Mouse (Mus musculus): ENCODE data around the gene Wdr93. TPM values are rescaled to one million over a fixed set of nuclear protein-coding genes. Genes with fewer than 3 reads are reported as not detected.
"Not testable (repeated sequence)": the region's sequence is repeated elsewhere in the genome, so short reads cannot be mapped to it uniquely, and the experiment has no call there.

The Wdr93 gene
- polyA plus RNA-seq, 1 experiment: 0.10 TPM

GRCm38 (mm10) chr7:79782516-79782855, 39.5 kb downstream of the Wdr93 start:
- Histone ChIP-seq H3K4me3 (no peak overlapping the region), H3ac (ENCODE audit: control insufficient read depth, insufficient read length) (no peak overlapping the region), H3K36me3 (ENCODE audit: control insufficient read depth, insufficient read depth) (no peaks in the 10 kb centered on the region), H3K79me2 (ENCODE audit: control insufficient read depth, insufficient read depth) (no peaks in the 10 kb centered on the region), H3K27me3 (ENCODE audit: control insufficient read depth, insufficient read depth, insufficient read length) (no peaks in the 10 kb centered on the region), H3K4me2 (ENCODE audit: low read depth) (no peak overlapping the region)
- TF ChIP-seq TCF12 (IDR thresholded peaks at IDR 0.05; ENCODE audit: insufficient read depth, poor library complexity, severe bottlenecking) (no peak), CEBPB (IDR thresholded peaks at IDR 0.05; ENCODE audit: insufficient read depth, poor library complexity, severe bottlenecking) (no peak), POLR2A (IDR thresholded peaks at IDR 0.05; ENCODE audit: insufficient read length, low read depth) (no peak), TCF3 (IDR thresholded peaks at IDR 0.05; ENCODE audit: insufficient read length, low read depth) (no peak), MYOG (IDR thresholded peaks at IDR 0.05; ENCODE audit: control insufficient read depth in 1 of 3, insufficient read depth in 1 of 3, insufficient read length in 2 of 3, low read depth in 2 of 3) (no peak), REST (IDR thresholded peaks at IDR 0.05; ENCODE audit: insufficient read depth, insufficient read length) (no peak), USF1 (IDR thresholded peaks at IDR 0.05; ENCODE audit: low read depth) (no peak), E2F4 (IDR thresholded peaks at IDR 0.05; ENCODE audit: insufficient read depth) (no peak), POLR2AphosphoS2 (IDR thresholded peaks at IDR 0.05; ENCODE audit: insufficient read length, low read depth) (no peak), MYOD1 (IDR thresholded peaks at IDR 0.05; ENCODE audit: control insufficient read depth in 1 of 3, insufficient read length in 2 of 3, low read depth in 2 of 3) (no peak), SRF (IDR thresholded peaks at IDR 0.05; ENCODE audit: control insufficient read depth, insufficient read length, low read depth) (no peak), MAX (IDR thresholded peaks at IDR 0.05; ENCODE audit: low read depth) (no peak)

DNA sequence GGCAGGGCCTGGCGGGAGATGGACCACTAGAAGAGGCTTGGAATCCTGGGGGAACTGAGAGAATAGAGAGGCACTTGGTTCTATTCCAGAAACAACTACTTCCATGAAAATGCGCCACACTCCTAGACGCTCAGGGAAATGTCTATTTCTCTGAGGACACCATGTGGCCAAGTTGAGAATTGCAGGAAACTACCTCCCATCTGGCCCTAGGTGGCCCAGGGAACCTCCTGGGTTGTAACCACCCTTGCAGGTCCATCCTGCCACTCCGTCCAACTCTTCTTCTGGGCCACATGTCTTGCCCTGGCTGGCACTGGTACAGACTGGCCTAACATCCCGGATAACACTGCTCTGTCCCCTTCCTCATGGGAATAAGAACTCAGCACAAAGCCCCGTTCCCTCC, 43.3 kb downstream of the Wdr93 start:
- H3ac ChIP-seq (ENCODE audit: control insufficient read depth, insufficient read length): no peak overlapping the region
- no peak overlapping the region for H3K4me3 ChIP-seq
- H3K27me3 ChIP-seq (ENCODE audit: control insufficient read depth, insufficient read depth, insufficient read length): peaks cover 11% of the 10 kb centered on the region
- no peak for TF ChIP-seq MAX (IDR thresholded peaks at IDR 0.05; ENCODE audit: low read depth)
- no peak for TF ChIP-seq POLR2A (IDR thresholded peaks at IDR 0.05; ENCODE audit: insufficient read length, low read depth)
- H3K79me2 ChIP-seq (ENCODE audit: control insufficient read depth, insufficient read depth): no peaks in the 10 kb centered on the region
- peak overlapping the region; percentile 24 for H3K4me2 ChIP-seq (ENCODE audit: low read depth)
- no peaks in the 10 kb centered on the region for H3K36me3 ChIP-seq (ENCODE audit: control insufficient read depth, insufficient read depth)

DNA sequence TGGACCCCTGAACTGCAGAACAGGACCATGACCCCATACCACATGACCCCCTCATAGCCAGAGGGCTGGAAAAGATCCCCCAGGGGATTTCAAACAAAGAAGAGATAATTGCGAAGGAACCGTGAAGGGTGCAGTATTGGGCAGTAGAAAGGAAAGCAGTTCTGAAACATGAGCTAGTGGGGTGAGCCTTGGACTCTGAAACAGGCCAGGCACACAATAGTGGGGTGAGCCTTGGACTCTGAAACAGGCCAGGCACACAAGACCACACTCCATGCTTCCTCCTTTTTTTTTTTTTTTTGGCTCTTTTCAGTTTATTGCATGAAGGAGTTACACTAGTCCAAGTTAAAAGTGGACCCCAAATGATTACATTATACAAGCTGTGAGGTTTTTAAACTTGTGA, 46.8 kb downstream of the Wdr93 start:
- not testable (repeated sequence) for H3ac ChIP-seq (ENCODE audit: control insufficient read depth, insufficient read length); H3K4me3 ChIP-seq; H3K36me3 ChIP-seq (ENCODE audit: control insufficient read depth, insufficient read depth); H3K4me2 ChIP-seq (ENCODE audit: low read depth); H3K79me2 ChIP-seq (ENCODE audit: control insufficient read depth, insufficient read depth)
- H3K27me3 ChIP-seq (ENCODE audit: control insufficient read depth, insufficient read depth, insufficient read length): peaks cover 38% of the 10 kb centered on the region

DNA sequence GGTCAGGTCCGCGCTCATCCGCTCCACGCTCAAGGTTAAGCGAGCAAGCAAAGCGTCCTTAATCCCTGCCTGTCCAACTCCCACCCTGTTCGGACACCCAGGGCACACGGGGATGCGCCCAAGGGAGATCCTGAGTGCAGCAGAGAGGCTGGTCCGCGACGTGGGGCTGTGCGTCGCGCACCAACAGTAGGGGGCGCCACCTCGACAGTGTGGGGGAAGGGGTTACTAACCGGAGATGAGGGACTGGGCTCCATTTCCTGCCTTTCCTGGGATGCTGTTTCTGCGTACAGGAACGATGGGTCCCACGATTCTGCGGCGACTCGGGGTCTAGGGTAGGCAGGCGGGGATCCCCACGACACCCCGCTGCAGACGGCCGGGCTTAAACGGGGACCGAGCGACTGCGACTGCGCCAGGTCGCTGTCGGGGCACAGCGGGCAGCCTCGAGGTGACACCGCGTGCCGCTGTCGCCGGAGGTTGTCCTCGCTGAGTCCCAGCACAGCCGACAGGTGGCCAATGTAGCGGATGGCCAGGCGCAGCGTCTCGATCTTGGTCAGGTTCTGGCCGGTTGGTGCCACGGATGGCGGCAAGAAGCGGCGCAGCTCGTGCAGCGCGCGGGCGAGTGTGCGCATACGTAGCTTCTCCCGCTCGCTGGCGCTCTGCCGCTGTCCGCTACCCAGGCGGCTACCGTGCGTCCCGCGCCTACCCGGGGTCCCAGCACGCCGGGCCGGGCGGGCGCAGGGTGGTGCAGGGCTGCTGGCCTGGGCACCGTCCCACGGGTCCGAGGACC, 49.9 kb downstream of the Wdr93 start:
- no peak overlapping the region for H3ac ChIP-seq (ENCODE audit: control insufficient read depth, insufficient read length)
- H3K4me3 ChIP-seq: no peak overlapping the region
- H3K79me2 ChIP-seq (ENCODE audit: control insufficient read depth, insufficient read depth): no peaks in the 10 kb centered on the region
- no peak overlapping the region for H3K4me2 ChIP-seq (ENCODE audit: low read depth)
- TF ChIP-seq MAX (IDR thresholded peaks at IDR 0.05; ENCODE audit: low read depth): no peak
- peak in 1 of 3 experiments; percentile 5 for TF ChIP-seq MYOG (IDR thresholded peaks at IDR 0.05; ENCODE audit: control insufficient read depth in 1 of 3, insufficient read depth in 1 of 3, insufficient read length in 2 of 3, low read depth in 2 of 3)
- no peaks in the 10 kb centered on the region for H3K36me3 ChIP-seq (ENCODE audit: control insufficient read depth, insufficient read depth)
- H3K27me3 ChIP-seq (ENCODE audit: control insufficient read depth, insufficient read depth, insufficient read length): peaks cover 38% of the 10 kb centered on the region

DNA sequence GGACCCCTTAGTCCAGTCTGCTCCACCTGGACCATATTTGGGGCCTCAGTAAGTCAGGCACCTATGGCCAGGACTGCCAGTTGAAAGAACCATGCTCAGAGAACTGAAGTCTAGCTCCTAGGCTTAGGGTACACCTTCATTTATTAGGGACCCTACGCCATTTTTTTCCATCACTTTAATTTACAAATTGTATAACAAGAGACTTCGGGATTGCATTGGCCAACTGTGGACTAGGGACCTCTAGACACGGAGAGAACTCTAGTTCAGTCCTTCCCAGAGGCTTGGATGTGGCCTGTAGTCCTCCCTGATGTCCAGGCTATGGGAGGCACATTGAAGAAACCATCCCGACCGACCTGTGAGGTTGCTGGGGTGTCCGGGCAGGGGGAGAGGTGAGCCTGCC, 50.7 kb downstream of the Wdr93 start, which contains the start of gene Mesp1:
Gene Mesp1, minus strand, starts transcription at position 101 of the 400 bp plus-strand sequence.
- Histone ChIP-seq H3K4me2 (ENCODE audit: low read depth) (no peak within 1 kb of the TSS), H3K4me3 (no peak within 1 kb of the TSS), H3K36me3 (ENCODE audit: control insufficient read depth, insufficient read depth) (no peaks in the 10 kb centered on the region), H3ac (ENCODE audit: control insufficient read depth, insufficient read length) (no peak within 1 kb of the TSS), H3K79me2 (ENCODE audit: control insufficient read depth, insufficient read depth) (no peaks in the 10 kb centered on the region), H3K27me3 (ENCODE audit: control insufficient read depth, insufficient read depth, insufficient read length) (peaks cover 35% of the 10 kb centered on the region)
- TF ChIP-seq CEBPB (IDR thresholded peaks at IDR 0.05; ENCODE audit: insufficient read depth, poor library complexity, severe bottlenecking): no peak
- no peak for TF ChIP-seq MAX (IDR thresholded peaks at IDR 0.05; ENCODE audit: low read depth)
- no peak for TF ChIP-seq USF1 (IDR thresholded peaks at IDR 0.05; ENCODE audit: low read depth)
- no peak for TF ChIP-seq SRF (IDR thresholded peaks at IDR 0.05; ENCODE audit: control insufficient read depth, insufficient read length, low read depth)
- no peak for TF ChIP-seq POLR2AphosphoS2 (IDR thresholded peaks at IDR 0.05; ENCODE audit: insufficient read length, low read depth)
- TF ChIP-seq TCF3 (IDR thresholded peaks at IDR 0.05; ENCODE audit: insufficient read length, low read depth): no peak
- no peak for TF ChIP-seq REST (IDR thresholded peaks at IDR 0.05; ENCODE audit: insufficient read depth, insufficient read length)
- TF ChIP-seq POLR2A (IDR thresholded peaks at IDR 0.05; ENCODE audit: insufficient read length, low read depth): no peak
- no peak for TF ChIP-seq MYOG (IDR thresholded peaks at IDR 0.05; ENCODE audit: control insufficient read depth in 1 of 3, insufficient read depth in 1 of 3, insufficient read length in 2 of 3, low read depth in 2 of 3)
- no peak for TF ChIP-seq E2F4 (IDR thresholded peaks at IDR 0.05; ENCODE audit: insufficient read depth)
- TF ChIP-seq MYOD1 (IDR thresholded peaks at IDR 0.05; ENCODE audit: control insufficient read depth in 1 of 3, insufficient read length in 2 of 3, low read depth in 2 of 3): no peak

Data from myocyte (in vitro differentiated cells).